Mouse (Mus musculus) retina, postnatal 1 day (tissue): Measurements from ENCODE around the gene Rtbdn.
A peak's percentile ranks its signal among the peaks of the same experiment; 100 is the strongest.

ENCODE experiments used
- DNase-seq: peaks from one replicate; pipeline ENCODE4 v3.0.0-alpha.2; 2012

The Rtbdn gene

DNA sequence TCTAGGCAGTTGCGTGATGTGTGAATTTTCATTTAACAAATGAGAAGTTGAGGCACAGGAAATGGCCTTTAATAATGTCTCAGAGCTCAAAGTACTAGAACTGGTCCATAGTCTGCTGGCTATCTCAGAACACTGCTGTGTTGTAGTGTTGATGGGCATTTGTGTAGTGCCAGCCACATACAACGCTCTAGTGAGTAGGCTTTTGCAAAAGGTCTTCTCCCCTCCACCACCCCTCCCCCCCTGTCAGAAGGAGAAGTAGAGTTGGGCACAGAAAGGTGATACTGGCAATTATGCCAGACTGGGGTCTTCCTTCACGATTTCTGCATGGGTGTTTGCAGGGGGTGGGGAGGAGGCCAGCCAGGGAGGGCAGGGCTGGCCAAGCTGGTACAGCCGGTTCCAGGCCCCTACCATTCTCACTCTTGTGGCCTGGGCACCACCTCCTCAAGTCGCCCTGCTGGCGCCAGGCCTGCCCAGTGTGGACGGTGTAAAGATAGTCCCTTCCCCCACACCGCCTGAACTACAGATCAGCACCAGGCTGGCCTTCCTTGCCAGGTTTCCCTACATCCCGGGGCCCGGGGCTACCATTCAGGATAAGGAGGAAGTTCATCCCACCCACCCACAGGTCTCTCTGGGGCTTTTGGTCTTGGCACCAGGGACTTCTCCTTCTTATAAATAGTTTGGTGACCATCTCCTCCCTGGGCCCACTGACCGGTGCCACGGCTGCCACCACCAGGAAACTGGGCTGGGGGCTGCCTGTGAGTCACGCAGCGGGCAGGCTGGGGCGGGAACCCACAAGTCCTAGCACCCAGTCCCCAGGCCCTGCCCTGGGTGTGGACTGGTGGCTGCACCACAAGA, 35.1 kb downstream of the Rtbdn start:
- no peak for DNase-seq

GRCm38 (mm10) chr8:84982499-84983011, 35.8 kb downstream of the Rtbdn start:
- DNase-seq: no peak

DNA sequence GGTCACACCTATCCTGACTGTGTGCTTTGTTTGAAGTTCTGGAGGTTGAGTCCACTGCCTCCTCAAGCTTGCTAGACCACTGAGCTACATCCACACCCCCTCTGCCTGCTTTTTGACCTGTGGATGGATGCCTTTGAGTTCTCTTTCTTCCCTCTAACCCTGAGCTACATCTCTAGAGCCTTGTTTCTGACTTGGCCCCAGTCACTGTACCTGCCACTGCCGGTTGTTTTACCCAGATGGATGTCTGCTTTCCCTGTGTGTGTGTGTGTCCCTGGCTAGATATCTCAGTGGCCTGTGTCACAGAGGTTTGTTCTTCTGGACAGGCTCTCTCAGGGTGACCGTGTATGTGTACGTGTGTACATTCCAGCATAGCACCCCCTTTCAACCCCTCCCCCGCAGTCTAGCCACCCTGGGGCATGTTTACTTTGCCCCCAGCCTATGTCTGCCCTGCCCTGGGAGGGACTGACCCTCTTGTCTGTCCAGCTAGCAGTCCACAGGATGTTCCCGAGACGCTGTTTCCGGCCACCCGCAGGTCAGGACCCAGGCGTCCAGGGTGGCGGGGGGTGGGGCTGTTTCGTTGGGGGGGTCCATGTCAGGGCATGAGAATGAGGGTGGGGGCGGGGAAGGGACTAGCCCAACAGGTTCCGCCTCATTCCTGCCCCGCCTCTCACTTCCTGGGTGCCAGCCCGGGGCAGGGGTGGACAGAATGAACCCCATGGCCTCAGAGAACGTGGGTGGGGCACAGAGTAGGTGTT, 37.7 kb downstream of the Rtbdn start:
- DNase-seq: no peak

- no peak for DNase-seq
Observed at GRCm38 (mm10) chr8:84985049-84985683, 38.4 kb downstream of the Rtbdn start.

- peak; percentile 91 for DNase-seq
Observed at GRCm38 (mm10) chr8:84985684-84986378, 39.0 kb downstream of the Rtbdn start.

DNA sequence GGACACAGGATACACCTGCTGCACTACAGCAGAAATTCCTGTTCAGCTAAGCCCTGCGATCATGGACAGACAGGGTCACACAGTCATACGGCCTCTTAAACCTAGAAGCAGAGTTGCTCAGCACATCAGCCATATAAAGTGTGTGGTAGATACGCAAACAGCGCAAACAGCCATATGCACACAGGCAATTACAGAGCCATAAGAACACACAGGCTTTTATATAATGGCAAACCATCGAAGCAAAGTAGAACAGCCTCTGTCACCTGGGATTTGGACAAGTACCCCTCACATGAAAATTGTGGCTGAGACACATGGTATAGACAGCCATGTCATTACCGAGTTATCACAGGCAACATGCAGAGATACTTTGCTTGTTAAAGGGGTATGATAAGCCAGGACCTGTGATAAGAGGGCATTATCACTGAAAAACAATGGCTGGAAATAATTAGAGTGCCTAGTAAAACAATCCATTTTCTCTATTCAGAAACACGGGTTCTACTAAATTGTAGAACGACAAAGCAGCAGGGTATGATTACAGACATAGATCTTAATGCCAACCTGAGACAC, 39.7 kb downstream of the Rtbdn start:
- DNase-seq: no peak

DNA sequence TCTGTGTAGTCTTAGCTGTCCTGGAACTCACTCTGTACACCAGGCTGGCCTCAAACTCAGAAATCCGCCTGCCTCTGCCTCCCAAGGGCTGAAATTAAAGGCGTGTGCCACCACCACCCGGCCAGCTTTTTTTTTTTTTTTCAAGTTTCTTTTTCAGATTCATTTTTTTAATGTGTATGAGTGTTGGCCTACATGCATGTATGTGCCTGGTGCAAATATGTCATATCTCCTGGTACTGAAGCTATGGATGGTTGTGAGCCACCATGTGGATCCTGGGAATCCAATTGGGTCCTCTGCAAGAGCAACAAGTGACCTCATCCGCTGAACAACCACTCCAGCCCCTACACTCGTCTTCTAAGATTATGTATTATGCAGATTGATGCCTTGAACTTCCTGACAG, 40.6 kb downstream of the Rtbdn start:
- DNase-seq: no peak

DNA sequence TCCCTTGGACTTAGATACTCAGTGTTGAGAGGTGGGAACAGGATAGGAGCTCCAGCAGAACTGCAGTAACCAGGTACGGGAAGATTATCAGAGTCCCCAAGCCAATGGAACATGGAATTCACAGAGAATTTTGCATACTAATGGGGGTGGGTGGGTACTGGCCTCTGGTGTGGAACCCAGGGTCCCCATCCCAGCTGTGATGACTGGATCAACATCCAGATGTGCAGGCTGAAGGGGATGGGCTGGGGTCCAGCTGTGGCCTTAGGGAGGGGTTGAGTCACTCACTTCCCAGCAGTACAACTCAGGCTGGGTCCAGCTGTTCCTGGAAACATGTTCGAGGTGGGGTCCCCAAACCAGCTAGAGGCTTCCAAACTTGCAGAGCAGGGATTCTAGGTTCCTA, 41.1 kb downstream of the Rtbdn start:
- DNase-seq: no peak

- DNase-seq: peak; percentile 57
Observed at GRCm38 (mm10) chr8:84989311-84989731, 42.5 kb downstream of the Rtbdn start.

GRCm38 (mm10) chr8:84989810-84990209, 43.0 kb downstream of the Rtbdn start:
- peak; percentile 93 for DNase-seq

GRCm38 (mm10) chr8:84990349-84990748, 43.6 kb downstream of the Rtbdn start, which contains the start of gene Hook2:
Gene Hook2, plus strand, starts transcription at chr8:84990603.
- DNase-seq: peak; percentile 99

DNA sequence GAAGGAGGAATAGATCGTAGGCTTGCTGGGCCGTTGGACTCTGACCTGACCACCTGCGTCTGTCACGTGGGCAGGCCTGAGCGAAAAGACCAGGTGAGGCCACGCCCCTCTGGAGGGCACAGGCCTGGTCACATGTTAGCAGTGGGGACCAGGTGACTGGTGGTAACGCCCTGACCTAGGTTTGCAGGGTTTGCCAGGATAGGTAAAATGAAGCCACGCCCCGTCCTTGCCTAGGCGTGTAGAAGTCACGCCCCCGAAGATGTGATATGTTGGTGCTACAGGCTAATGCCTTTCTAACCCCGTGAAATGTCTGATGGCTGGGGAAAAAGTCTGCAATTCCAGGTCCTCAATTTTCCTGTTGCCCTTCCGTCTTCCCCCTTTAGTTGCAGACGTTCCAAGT, 44.0 kb downstream of the Rtbdn start:
- DNase-seq: no peak

DNA sequence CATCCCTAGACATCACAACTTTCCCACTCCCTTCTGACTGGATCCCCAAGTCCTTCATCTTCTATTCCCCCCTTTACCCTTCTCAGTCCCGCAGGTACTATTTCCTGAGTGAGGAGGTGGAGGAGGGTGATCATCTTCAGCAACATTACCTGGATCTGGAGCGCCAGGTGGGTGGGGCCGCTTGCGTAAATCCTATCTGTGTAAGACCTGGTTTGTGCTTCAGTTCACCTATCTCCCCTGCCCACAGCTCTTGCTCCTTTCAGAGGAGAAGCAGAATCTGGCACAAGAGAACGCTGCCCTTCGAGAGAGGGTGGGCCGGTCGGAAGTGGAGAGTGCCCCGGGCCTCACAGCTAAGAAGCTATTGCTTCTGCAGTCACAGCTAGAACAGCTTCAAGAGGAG, 47.6 kb downstream of the Rtbdn start:
- DNase-seq: no peak

DNA sequence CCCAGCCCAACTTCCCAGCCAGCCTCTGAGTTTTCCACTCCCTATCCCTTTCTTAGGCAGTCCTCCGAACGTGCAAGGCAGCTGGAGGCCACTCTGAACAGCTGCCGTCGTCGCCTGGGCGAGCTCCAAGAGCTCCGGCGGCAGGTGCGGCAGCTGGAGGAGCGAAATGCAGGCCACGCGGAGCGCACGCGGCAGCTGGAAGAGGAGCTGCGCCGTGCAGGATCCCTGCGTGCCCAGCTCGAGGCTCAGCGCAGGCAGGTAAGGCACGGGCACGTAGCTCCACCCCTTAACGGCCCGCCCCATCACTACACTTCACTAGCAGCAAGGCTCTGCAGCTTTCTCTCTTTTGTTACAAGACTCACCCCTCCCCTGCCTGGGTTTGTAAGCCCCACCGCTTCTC, 48.9 kb downstream of the Rtbdn start:
- no peak for DNase-seq

GRCm38 (mm10) chr8:84996978-84997377, 50.2 kb downstream of the Rtbdn start:
- no peak for DNase-seq

GRCm38 (mm10) chr8:84997649-84998295, 51.0 kb downstream of the Rtbdn start:
- DNase-seq: peak; percentile 95
